Comparison of ENCODE assay signal across 23 mouse cellular contexts in the genomic region with DNA sequence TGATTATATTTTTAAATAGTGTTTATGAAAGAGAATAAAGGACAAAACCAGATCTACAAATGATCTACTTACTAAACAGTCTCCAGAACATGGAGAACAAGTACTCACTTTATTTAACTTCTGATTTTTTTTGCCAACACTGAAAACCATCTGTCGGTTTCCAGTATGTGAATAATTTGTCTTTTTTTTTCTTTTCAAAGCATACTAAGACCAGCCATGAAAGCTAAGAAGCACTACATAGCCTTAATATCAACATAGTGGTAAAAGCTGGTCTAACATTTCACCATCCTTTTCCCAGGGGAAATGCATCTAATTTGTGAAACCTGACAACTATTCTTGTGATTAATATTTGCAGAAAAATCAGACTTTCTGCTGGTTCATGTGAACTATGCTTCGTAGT.
A peak's percentile ranks its signal among the peaks of the same experiment; 100 is the strongest.
DNase-seq lines count a peak whose midpoint lies in the region; ATAC-seq and TF ChIP-seq lines count a peak whose summit lies in the region.
"Had no signal": no experiment of that assay in that cellular context is flagged by ENCODE, and none has a peak within 500 bp of the region (broad histone marks: within the 10 kb centered on the region; RNA-seq: fewer than 3 reads in every experiment).

No protein-coding gene starts in this region.

- no peak overlapping the region for H3K4me2 ChIP-seq in embryonic facial prominence, embryonic 11.5 days (ENCODE audit: low read depth, low read length)
- H3K4me2 ChIP-seq: forebrain, embryonic 12.5 days; heart, embryonic 13.5 days; hindbrain, embryonic 12.5 days had no signal

- DNase-seq in embryonic facial prominence, embryonic 11.5 days (ENCODE audit: low spot score), result peak; percentile 10
- no peak for DNase-seq in embryonic facial prominence, embryonic 10.5 days (ENCODE audit: low spot score)
- DNase-seq in heart, adult 2 months, result no peak
- DNase-seq in heart, postnatal 36 days, result no peak
- DNase-seq in adipocyte (ENCODE audit: low spot score), result peak; percentile 14
- peak; percentile 74 for DNase-seq in fibroblast of lung, adult 2 months (ENCODE audit: low read depth)
- no peak for DNase-seq in embryo, embryonic 10.5 days (ENCODE audit: low spot score)
- no peak for DNase-seq in urinary bladder, postnatal 25 days (ENCODE audit: low spot score)
- DNase-seq: adrenal gland, adult 8-10 months; adrenal gland, postnatal 36 days; cerebellum, adult 11-12 months; cerebellum, adult 9-10 months; cerebellum, postnatal 25 days; gastrocnemius, postnatal 25 days; heart, postnatal 4 days had no signal

- no peaks in the 10 kb centered on the region for H3K36me3 ChIP-seq in embryonic facial prominence, embryonic 11.5 days (replicated peaks; ENCODE audit: control insufficient read depth, insufficient read depth, low read depth, low read length)
- H3K36me3 ChIP-seq in embryonic facial prominence, embryonic 10.5 days (replicated peaks), result no peaks in the 10 kb centered on the region
- H3K36me3 ChIP-seq in heart, adult 2 months (ENCODE audit: control insufficient read depth, insufficient read depth, low read length), result no peaks in the 10 kb centered on the region
- H3K36me3 ChIP-seq: forebrain, embryonic 12.5 days; heart, embryonic 13.5 days; hindbrain, embryonic 12.5 days had no signal

- no peak for ATAC-seq in embryonic facial prominence, embryonic 11.5 days (replicated peaks; ENCODE audit: insufficient number of reproducible peaks, low FRiP score, low TSS enrichment, low read depth)
- ATAC-seq: activated CD4-positive, CD25-positive, alpha-beta regulatory T cell, adult 4 months; hindbrain, embryonic 16.5 days; inflammation-experienced regulatory T-cells, adult 6 months; intestine, postnatal 0 days; Patski had no signal

- intact Hi-C loops in heart, adult 2 months (cut with DNase I), result loop anchor here (10.0 kb wide), 1 partner anchor 93 kb away; no protein-coding TSS in a partner anchor
- intact Hi-C loops in heart, postnatal 36 days (cut with DNase I), result no loop called here

- H3K79me2 ChIP-seq in heart, adult 2 months (replicated peaks; ENCODE audit: control insufficient read depth, insufficient read depth, low read length), result no peaks in the 10 kb centered on the region

- WGBS in embryonic facial prominence, embryonic 11.5 days, result 64% methylated on average over 2 of the region's 2 CpGs
- 85% methylated on average over 2 of the region's 2 CpGs for WGBS in embryonic facial prominence, embryonic 10.5 days
- 77% methylated on average over 2 of the region's 2 CpGs for WGBS in heart, adult 2 months

- TF ChIP-seq CTCF in heart, adult 2 months (IDR thresholded peaks at IDR 0.05), result no peak

- TF ChIP-seq POLR2A in heart, adult 2 months (IDR thresholded peaks at IDR 0.05; ENCODE audit: insufficient read depth, low read depth, low read length), result no peak

- no peak overlapping the region for H3K4me3 ChIP-seq in embryonic facial prominence, embryonic 11.5 days (ENCODE audit: low read depth, low read length)
- H3K4me3 ChIP-seq in embryonic facial prominence, embryonic 10.5 days, result no peak overlapping the region
- no peak overlapping the region for H3K4me3 ChIP-seq in heart, adult 2 months
- H3K4me3 ChIP-seq: forebrain, embryonic 12.5 days; heart, embryonic 13.5 days; hindbrain, embryonic 12.5 days had no signal

- H3K4me1 ChIP-seq in embryonic facial prominence, embryonic 11.5 days (ENCODE audit: control insufficient read depth, insufficient read depth, low read length), result no peaks in the 10 kb centered on the region; the same call in 1 of the 2 replicates
- H3K4me1 ChIP-seq in embryonic facial prominence, embryonic 10.5 days, result peaks cover 3% of the 10 kb centered on the region
- H3K4me1 ChIP-seq in heart, adult 2 months (ENCODE audit: control insufficient read depth, insufficient read depth, low read length), result no peaks in the 10 kb centered on the region; the same call in 1 of the 2 replicates
- H3K4me1 ChIP-seq: forebrain, embryonic 12.5 days; hindbrain, embryonic 12.5 days had no signal

- H3K9ac ChIP-seq in embryonic facial prominence, embryonic 11.5 days (replicated peaks; ENCODE audit: low read length), result no peak overlapping the region
- H3K9ac ChIP-seq in heart, adult 2 months (ENCODE audit: low read depth, low read length), result no peak overlapping the region
- H3K9ac ChIP-seq: forebrain, embryonic 12.5 days; heart, embryonic 13.5 days; hindbrain, embryonic 12.5 days had no signal

- H3K27me3 ChIP-seq in embryonic facial prominence, embryonic 11.5 days (ENCODE audit: control insufficient read depth, insufficient read depth, low read length), result no peaks in the 10 kb centered on the region
- no peaks in the 10 kb centered on the region for H3K27me3 ChIP-seq in embryonic facial prominence, embryonic 10.5 days (replicated peaks; ENCODE audit: low read depth, poor library complexity, severe bottlenecking)
- H3K27me3 ChIP-seq in heart, adult 2 months (ENCODE audit: control insufficient read depth, insufficient read depth, low read length), result no peaks in the 10 kb centered on the region
- H3K27me3 ChIP-seq: forebrain, embryonic 12.5 days; heart, embryonic 13.5 days; hindbrain, embryonic 12.5 days; Patski had no signal

- TF ChIP-seq EP300 in heart, adult 2 months (IDR thresholded peaks at IDR 0.05; ENCODE audit: insufficient read depth, low read depth, low read length), result no peak

- no peaks in the 10 kb centered on the region for H3K9me3 ChIP-seq in embryonic facial prominence, embryonic 11.5 days (replicated peaks; ENCODE audit: control insufficient read depth, low read length)
- no peaks in the 10 kb centered on the region for H3K9me3 ChIP-seq in embryonic facial prominence, embryonic 10.5 days
- H3K9me3 ChIP-seq: forebrain, embryonic 12.5 days; heart, embryonic 13.5 days; hindbrain, embryonic 12.5 days had no signal

- H3K27ac ChIP-seq in embryonic facial prominence, embryonic 11.5 days (replicated peaks; ENCODE audit: low read depth, low read length), result no peak overlapping the region
- no peak overlapping the region for H3K27ac ChIP-seq in embryonic facial prominence, embryonic 10.5 days (replicated peaks)
- peak overlapping the region; percentile 52; the same call in 1 of the 2 replicates for H3K27ac ChIP-seq in heart, adult 2 months
- H3K27ac ChIP-seq: forebrain, embryonic 12.5 days; heart, embryonic 13.5 days; hindbrain, embryonic 12.5 days had no signal

Comparison
In these comparisons a context has a peak if more than half of its experiments do, and no peak if none do; other contexts are left out.
1. DNase-seq: peak in embryonic facial prominence, embryonic 11.5 days (single experiment), adipocyte (single experiment) and fibroblast of lung, adult 2 months (single experiment); none in embryonic facial prominence, embryonic 10.5 days (single experiment), heart, adult 2 months (0 of 2), heart, postnatal 36 days (0 of 2), embryo, embryonic 10.5 days (single experiment) and urinary bladder, postnatal 25 days (single experiment).